Mouse (Mus musculus) thymus, adult 2 months (tissue): Measurements from ENCODE around the gene 2010109A12Rik.

Experiments used
- CTCF ChIP-seq: fragments of 200-500 bp; IDR thresholded peaks from 2 replicates; pipeline ENCODE4 v1.5.1; 2012; ENCODE audit warnings: mild to moderate bottlenecking, control low read depth, low read length, moderate library complexity, borderline replicate concordance; ENCODE audit not compliant: control insufficient read depth, poor library complexity, insufficient read depth; ENCODE audit errors: extremely low read depth
- POLR2A ChIP-seq: fragments of 200-500 bp; IDR thresholded peaks from 2 replicates; pipeline ENCODE4 v1.6.1; 2012; ENCODE audit warnings: mild to moderate bottlenecking, low read length, control low read depth, moderate library complexity; ENCODE audit not compliant: control insufficient read depth, poor library complexity, insufficient read depth; ENCODE audit errors: extremely low read depth

DNA sequence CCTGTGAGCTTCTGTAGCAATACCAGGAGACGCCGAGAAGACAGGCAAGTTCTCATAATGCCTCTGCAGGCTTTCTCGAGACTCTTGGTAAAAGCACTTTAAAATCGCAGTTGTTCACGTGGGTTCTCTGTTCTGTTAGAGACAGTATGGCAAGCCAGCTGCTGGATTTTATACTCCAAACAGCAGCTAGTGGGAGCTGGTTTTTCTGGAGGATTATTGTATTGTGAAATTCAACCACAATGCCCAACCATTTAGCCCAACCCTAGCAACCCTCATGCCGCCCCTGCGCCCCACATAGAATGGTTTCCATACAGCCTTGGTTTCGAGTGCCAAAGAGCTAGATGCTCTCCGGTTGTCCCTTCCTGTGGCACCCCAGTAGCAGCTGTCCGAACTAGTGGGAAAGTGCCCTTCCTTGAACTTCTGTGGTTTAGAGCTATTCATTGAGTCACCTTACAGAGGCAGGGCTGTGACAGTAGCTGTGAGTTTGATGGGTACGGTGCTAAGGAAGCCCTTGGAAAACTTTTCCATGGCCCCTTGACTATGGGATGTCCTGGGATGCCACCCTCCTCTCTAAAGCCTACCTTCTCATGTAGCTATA lies 38.3 kb upstream of the 2010109A12Rik start:
- no peak for TF ChIP-seq POLR2A
- no peak for TF ChIP-seq CTCF
